Mouse (Mus musculus): Measurements from ENCODE around the gene Slc39a7. TPM values are rescaled to one million over a fixed set of nuclear protein-coding genes. Genes with fewer than 3 reads are reported as not detected.

The Slc39a7 gene
- polyA plus RNA-seq (2012; rRNA removed) = 106 and 110 TPM in 2 replicates

- peak; percentile 99 for DNase-seq (ENCODE audit: low spot score)
These were observed at the start of gene Slc39a7, which contains the start of gene Rxrb for GRCm38 (mm10) chr17:34031465-34032173. Gene Slc39a7, minus strand, starts transcription at chr17:34031682. Gene Rxrb, plus strand, starts transcription at chr17:34031812.

- no peak for DNase-seq (ENCODE audit: low spot score)
These were observed 48.1 kb upstream of the Slc39a7 start for GRCm38 (mm10) chr17:34079621-34080020.

- DNase-seq (ENCODE audit: low spot score) = no peak
These were observed 47.5 kb upstream of the Slc39a7 start for GRCm38 (mm10) chr17:34079002-34079401.

- no peak for DNase-seq (ENCODE audit: low spot score)
These were observed 46.7 kb upstream of the Slc39a7 start for GRCm38 (mm10) chr17:34078148-34078547.

- no peak for DNase-seq (ENCODE audit: low spot score)
These were observed 46.1 kb upstream of the Slc39a7 start for GRCm38 (mm10) chr17:34077549-34077948.

GRCm38 (mm10) chr17:34075271-34075670, 43.8 kb upstream of the Slc39a7 start:
- no peak for DNase-seq (ENCODE audit: low spot score)

GRCm38 (mm10) chr17:34072091-34072490, 40.6 kb upstream of the Slc39a7 start:
- no peak for DNase-seq (ENCODE audit: low spot score)

GRCm38 (mm10) chr17:34068864-34069263, 37.4 kb upstream of the Slc39a7 start:
- DNase-seq (ENCODE audit: low spot score) = no peak

GRCm38 (mm10) chr17:34057224-34057623, 25.7 kb upstream of the Slc39a7 start:
- no peak for DNase-seq (ENCODE audit: low spot score)

- no peak for DNase-seq (ENCODE audit: low spot score)
These were observed 16.0 kb upstream of the Slc39a7 start for GRCm38 (mm10) chr17:34047404-34048050.

- no peak for DNase-seq (ENCODE audit: low spot score)
These were observed 14.5 kb upstream of the Slc39a7 start for GRCm38 (mm10) chr17:34045941-34046340.

- DNase-seq (ENCODE audit: low spot score) = no peak
These were observed 8.3 kb upstream of the Slc39a7 start for GRCm38 (mm10) chr17:34039562-34040450.

GRCm38 (mm10) chr17:34038878-34039561, 7.5 kb upstream of the Slc39a7 start, which contains the start of gene Col11a2:
Gene Col11a2, plus strand, starts transcription at chr17:34039437.
- no peak for DNase-seq (ENCODE audit: low spot score)

GRCm38 (mm10) chr17:34038440-34038839, 7.0 kb upstream of the Slc39a7 start:
- DNase-seq (ENCODE audit: low spot score) = no peak

- DNase-seq (ENCODE audit: low spot score) = no peak
These were observed 5.8 kb upstream of the Slc39a7 start for GRCm38 (mm10) chr17:34037241-34037640.

- no peak for DNase-seq (ENCODE audit: low spot score)
These were observed 5.2 kb upstream of the Slc39a7 start for GRCm38 (mm10) chr17:34036647-34037046.

- DNase-seq (ENCODE audit: low spot score) = no peak
These were observed 4.0 kb upstream of the Slc39a7 start for GRCm38 (mm10) chr17:34035517-34035916.

GRCm38 (mm10) chr17:34034064-34034463, 2.6 kb upstream of the Slc39a7 start:
- DNase-seq (ENCODE audit: low spot score) = peak; percentile 29

GRCm38 (mm10) chr17:34033441-34033840, 2.0 kb upstream of the Slc39a7 start:
- DNase-seq (ENCODE audit: low spot score) = peak; percentile 26

GRCm38 (mm10) chr17:34032806-34033205, 1.3 kb upstream of the Slc39a7 start:
- DNase-seq (ENCODE audit: low spot score) = peak; percentile 37

- DNase-seq (ENCODE audit: low spot score) = no peak
These were observed 721 bp upstream of the Slc39a7 start for GRCm38 (mm10) chr17:34032174-34032632.
